Mouse (Mus musculus) inflammation-experienced regulatory T-cells, adult 6 months (primary cell): ENCODE results near the gene Wwtr1. TPM values are rescaled to one million over a fixed set of nuclear protein-coding genes. Genes with fewer than 3 reads are reported as not detected.

Experiments
- ATAC-seq: one replicate; pipeline ENCODE4 v1.8.0; 2017
- polyA plus RNA-seq, 3 experiments: library from polyadenylated mRNA; unstranded; fragments of 100-300 nt; shearing (Covaris generic); gene quantifications; one replicate each; pipeline ENCODE4 v1.2.1; 2017

Gene Wwtr1
- polyA plus RNA-seq, 3 experiments from 2014 or later: 0.13 to 0.19 TPM; not detected in 1

DNA sequence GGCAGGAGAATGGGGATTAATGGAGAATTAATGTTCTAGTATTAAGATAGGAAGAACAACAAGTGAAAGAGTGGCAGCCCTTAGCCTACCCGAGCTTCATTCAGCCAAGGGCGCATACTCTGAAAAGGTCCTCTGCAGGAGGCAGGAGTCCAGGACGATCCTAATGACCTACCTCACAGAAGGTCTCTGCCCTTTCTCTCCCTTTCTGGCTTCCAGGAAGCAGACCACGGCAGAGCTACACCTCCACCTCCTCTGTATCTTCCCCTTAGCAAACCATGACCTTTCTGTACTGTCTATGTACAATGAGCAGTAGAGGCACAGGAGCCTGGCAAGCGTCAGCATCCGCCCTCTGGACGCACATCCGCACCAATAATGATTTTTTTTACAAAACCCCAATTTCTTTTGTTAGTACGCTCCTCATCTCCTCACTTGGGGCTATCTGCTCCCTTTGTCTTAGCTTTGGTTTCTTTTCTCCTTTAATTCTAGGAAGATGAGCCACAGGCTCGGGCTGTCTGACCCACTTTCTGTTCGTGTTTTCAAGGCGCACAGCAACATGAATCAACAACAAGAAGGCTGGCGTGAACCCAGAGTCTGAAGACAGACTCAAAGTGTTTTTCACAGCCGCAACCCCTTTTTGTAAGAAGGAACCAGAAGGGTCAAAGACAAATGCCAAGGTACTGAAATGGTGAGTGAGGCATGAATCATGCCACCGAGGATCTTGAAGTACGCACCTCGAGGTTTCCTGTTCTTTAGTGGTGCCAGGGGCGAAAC, 63.7 kb downstream of the Wwtr1 start:
- no peak for ATAC-seq

DNA sequence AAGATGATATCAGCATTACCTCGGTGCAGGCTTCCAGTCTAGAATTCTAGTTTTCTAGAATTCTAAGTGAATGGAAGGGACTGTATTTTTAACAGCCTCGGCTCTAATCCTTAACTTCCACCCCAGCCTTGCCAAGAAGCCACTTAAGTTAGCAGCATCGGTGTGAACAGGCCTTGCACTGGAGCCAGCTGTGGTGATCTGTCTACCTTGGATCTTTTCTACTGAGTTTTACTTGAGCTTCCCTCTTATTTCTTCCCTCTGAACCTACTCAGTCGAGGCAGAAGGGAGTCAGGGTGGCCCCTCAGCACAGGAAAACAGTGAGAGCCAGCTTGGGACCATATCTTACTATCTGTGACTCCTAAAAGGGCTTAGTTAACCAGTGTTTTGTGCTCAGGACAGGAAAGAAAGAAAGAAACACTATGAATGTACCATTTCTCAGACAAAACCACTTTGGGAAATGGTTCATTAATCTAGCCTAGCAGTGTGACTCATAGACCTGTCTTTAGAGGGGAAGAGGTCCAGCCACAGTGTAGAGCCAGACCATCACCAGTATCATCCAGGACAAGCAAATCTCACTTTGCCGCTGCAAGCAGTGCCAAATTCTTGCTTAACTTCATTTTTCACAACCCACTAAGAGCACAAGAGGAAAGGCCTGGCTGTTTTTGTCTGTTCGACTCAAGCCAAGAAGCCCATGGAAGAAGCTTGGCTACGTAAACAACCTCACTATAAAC, 65.6 kb downstream of the Wwtr1 start:
- ATAC-seq: no peak

DNA sequence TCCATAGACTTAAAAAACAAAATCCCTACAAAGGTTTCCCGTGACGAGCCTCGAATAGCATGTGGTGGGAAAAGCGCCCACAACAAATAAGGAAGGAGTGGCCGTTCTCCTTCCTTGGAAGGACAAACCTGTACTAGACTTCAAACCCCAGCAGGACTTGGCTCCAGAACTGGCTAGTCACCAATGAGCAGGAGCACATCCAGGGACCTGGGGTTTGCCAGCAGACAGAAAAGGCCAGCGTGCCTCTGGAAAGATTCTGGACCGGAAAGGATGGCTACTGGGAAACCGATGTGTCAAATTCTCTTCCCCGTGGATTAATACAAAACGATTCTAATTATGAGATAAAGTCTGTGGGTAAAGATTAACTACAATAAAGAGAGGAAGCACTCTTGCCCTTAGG, 69.7 kb downstream of the Wwtr1 start:
- no peak for ATAC-seq

DNA sequence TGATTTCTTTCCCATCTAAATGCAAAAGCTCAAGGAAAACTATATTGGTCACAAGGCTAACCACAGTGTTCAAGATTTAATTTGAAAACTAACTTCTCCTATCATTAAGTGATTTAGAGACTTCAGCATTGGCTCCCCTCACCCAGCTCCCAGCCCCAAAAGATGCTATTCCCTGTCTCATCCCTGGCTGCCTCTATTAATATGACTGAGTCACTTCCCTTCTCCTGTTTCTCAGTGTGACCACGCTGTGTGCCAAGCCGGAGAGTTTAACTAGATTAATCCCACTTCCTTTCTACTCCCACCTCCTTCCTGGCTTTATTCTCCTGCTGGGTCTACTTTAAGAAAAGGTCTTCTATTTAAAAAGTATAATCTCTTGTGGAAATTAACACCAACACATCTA, 71.0 kb downstream of the Wwtr1 start:
- no peak for ATAC-seq

DNA sequence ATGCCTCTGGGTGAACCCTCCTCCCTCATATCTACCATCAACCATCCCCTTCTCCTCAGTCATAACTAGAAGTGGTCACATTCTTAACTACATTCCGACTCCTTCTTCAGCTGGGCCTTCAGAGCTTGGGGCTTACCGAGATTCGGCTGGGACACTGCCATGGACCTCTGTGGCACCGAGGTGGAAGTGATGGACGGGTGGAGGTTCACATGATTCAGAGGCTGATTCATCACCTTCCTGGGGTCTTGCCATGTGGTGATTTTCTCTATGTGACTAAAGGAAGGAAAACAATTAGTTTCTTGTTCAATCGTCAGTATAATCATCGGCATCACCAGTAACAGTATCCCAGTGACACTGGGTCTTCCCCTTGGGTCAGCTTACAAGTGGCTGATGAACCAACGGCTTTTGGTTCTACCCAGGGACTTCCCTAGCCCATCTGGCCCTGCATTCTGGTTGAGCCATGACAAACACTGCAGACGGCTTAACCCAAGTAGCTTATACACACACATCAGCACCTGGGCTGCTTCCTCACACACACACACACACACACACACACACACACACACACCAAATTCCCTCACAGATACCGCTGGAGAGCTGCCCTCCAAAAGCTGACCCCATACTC, 74.0 kb downstream of the Wwtr1 start:
- ATAC-seq: no peak

DNA sequence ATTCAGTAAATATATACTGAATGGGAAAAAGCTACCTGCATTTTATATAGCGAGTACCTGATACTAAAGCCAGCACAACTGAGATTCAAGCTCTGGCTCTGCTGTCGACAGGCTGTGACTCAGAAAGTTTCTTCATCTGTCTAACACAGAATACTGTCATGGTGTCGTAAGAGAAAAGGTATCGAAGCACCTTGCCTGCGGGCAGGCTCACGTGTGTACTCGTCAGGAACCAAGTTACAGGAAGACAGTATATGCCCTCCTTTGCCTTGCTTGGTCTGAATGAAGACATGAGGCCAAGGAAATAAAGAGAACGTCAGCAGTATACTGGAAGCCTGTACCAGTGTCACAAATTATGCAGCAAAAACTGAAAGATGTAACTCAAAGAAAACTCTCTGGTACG, 74.9 kb downstream of the Wwtr1 start:
- ATAC-seq: no peak

DNA sequence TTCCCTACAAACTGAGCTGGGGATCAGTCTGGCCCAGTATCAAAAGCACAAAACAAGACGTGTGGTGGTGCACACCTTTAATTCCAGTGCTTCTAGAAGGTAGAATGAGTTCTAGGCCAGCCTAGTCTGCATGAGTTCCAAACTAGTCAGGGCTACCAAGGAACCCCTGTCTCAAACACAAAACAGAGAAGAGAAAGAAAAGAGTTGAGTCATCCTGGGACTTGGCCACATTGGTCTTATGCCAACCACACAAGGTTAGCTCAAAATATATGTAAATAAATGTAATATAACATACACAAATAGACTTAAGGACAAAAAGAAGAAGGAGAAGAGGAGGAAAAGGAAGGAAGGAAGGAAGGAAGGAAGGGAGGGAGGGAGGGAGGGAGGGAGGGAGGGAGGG, 77.9 kb downstream of the Wwtr1 start:
- no peak for ATAC-seq

DNA sequence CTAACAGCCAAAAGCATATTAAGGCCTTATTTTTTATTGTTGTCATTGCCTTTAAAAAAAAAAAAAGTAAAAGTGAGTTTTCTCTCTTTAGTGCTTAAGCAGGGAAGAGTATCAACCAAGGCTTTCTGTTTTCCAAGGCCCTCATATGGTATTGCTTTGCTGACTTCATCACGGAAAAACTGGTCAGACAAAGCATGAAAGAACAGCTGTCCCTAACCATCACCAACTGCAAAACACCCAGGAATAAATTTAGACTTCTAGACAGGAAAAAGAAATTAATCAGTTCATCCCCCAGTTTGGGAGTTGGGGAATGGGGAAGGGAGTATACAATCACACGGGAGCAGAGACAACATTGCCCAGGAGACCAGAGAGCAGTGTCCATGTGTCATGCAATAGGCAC, 79.3 kb downstream of the Wwtr1 start:
- no peak for ATAC-seq

DNA sequence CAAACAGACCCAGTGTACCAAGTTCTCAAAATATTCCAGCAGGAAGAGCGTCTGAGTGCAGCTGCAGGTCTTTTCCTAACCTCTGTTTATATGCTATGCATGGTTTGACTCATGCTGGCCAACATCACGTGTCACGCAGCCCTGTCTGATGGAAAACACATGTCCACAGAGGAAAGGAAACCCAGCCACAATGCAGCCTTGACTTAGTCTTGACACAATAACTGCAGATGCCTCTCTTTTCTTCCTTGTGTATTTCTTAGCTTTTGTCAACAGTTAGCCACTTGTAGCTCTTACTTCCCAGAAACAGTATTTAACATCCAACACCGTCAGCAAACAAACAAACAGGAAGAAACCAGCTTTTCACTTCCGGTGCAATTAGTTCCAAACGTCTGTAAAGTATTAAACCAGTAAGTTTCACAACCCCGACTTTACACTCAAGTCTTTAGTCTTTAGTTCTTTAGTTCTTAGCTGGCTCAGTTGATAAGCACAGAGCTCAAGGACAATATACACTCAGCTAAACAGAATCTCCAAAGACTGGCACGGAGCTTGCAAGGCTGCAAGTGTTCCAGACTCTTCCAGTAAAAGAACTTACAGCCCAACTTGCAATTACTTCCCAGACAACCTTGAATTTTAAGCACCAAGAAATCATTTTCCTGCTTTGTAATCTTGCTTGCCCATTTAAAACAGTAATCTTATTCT, 88.1 kb downstream of the Wwtr1 start:
- no peak for ATAC-seq

DNA sequence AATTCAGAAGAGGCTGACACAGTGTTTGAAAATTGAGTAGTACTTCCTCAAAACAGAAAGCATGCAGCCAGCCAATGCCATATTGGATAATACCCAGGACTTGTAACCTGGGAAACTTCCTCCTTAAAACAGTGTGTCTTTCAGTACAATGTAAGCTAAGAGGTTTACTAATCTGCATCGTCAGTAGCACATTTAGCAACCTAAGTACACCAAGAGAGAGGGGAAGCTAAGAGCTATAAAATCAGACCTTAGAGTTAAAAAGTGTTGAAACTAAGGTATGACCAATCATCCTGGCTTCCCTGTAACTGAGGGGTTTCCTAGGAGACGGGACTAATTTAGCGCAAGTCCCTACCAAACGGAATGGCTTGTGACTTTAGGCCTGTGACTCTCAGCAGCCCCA, 89.6 kb downstream of the Wwtr1 start:
- no peak for ATAC-seq

DNA sequence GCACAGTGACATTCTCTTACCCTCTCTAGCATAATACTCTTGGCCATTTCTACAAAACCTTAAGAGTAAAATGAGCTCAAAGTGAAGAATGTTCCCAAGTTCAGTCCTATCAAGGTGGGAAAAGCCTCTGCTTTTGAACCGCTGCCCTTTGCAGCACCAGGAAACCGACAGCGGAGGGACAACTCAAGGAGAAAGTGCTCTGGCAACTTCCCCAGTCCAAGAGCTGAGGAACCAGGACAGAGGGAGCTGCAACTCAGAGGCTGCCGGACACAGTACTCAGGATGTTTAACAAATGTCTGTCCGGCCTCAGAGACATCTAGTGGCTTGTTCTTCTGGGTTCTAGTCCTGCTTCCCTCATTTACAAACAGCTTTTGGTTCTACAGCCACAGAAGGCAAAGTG, 93.7 kb downstream of the Wwtr1 start:
- ATAC-seq: no peak

DNA sequence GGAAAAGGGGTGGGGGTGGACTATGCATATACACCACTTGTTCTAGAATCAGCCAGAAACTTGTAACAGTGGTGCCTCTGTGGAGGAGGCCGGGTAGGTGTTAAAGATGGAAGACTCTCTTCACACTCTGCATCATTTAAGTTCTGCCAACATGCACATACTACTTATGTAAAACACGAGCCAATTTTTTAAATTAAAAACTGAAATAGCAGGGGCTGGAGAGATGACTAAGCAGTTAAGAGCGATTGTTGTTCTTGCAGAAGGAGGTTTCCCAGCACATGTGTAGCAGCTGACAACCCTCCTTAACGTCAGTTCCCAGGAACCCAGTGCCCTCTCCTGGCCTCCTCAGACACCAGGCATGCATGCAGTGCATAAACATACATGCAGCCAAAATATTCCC, 95.1 kb downstream of the Wwtr1 start:
- no peak for ATAC-seq

DNA sequence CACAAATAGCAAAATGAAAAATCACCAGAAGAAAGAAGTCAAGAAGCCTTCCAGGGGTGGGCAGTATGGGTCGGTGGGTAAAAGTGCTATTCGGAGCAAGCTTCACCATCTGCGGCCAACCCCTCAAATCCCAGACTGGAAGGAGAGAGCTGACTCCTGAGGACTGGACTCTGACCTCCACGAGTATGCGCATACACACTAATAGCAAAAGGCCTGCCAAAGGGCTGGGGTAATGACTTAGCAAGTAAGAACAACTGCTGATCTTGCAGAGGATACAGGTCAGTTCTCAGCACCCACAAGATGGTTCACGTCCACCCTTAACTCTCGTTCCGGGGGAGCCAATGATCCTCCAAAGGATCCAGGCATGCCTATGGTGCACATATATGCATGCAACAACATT, 101.3 kb downstream of the Wwtr1 start:
- no peak for ATAC-seq

DNA sequence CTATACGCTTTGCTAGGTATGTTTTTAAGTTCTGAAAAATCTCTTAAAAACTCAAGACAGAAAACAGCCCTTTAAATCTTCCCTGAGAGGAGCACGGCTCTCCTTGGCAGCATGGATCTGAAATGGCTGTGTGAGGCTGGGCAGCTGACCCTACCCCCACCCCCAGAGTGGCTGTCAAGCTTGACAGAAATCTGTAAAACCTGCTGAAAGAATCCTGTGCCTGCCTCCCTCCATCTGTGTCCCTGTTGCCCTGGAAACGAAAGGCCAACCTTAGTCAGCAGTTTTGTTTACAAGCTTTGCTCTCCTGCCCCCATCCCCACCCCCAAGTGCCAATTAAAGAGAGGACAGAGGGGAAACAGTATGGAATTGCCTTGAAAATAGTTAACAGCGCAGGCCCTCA, 103.3 kb downstream of the Wwtr1 start:
- no peak for ATAC-seq

DNA sequence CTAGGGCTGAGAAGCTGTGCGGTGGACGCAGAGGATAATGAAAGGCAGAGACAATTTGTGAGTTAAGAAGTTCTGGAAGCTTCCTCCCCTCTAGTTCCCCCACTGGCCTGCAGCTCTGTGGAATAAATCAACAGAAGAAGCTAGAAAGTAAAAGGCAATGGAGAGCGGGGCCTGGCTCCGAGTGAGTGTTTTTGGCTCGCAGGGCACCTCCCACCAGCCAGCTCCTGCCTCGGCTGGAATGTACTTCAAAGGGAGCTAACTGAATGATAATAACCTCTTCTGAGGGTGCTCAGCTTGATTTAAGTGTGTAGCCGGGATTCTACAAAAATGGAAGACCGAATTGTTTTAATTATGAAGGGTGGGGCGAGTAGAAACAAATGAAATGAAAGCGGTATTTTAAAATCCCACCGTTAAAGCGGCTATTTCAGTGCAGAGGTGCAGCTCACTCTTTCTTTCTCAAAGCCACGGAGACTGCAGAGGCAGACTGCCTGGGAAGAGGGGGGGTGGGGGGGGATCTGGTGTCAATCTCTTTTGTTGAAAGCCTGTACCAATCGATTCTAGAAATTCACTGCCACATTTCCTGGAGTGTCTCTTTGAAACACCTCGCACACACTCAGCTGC, 104.6 kb downstream of the Wwtr1 start:
- no peak for ATAC-seq

DNA sequence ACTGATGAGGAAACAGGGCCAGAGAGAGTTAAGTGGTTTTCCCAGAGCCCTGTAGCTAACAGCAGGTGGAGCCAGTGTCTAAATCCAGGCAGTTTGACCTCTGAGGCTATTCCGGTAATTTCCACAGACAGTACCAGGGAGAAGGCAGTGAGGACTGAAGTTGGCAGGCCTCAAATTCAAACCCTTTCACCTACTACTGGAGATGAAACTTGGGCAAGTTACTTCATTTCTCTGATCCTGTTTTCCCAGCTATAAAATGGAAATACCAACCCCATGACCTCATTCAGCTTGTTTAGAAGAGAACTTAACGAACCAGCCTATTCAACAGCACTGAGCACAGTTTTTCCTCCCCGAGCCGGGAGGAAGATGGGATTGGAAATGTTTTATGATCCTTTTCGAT, 105.4 kb downstream of the Wwtr1 start:
- no peak for ATAC-seq

DNA sequence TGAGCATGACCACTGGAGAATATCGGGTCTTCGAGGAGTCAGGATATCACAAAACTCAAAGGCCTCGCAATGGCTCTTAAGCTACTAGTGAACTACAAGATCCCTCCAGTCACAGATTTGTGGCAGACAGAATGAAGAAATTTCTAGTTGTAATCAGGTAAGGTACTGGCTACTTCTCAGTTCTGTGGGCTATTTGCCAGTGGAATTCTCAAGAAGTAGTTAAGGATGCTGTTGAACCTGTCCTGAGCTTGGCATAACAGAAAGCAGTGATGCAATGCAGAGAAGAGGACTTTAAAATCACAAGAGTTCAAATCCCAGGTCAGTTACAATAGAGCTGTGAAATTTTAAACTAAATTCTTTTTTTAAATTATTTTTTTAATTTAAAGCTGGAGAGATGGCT, 106.4 kb downstream of the Wwtr1 start:
- no peak for ATAC-seq

DNA sequence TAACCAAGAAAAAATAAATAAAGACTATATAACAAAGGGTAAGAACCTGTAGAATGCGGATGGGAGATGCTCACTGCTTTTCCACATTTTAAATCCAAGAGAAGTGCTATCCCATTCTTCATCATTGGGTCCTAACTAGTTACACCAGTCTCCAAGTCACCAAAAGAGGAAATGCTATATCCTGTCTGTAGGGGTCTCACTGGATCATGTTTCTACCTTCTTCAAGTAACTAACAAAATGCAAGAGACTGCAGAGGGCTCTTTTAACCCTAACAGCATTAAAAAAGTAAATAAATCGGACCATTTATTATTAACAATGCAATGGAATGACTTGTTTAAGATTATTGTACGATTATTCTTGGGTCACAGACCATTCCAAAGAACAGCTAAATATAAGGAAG, 109.4 kb downstream of the Wwtr1 start:
- no peak for ATAC-seq

DNA sequence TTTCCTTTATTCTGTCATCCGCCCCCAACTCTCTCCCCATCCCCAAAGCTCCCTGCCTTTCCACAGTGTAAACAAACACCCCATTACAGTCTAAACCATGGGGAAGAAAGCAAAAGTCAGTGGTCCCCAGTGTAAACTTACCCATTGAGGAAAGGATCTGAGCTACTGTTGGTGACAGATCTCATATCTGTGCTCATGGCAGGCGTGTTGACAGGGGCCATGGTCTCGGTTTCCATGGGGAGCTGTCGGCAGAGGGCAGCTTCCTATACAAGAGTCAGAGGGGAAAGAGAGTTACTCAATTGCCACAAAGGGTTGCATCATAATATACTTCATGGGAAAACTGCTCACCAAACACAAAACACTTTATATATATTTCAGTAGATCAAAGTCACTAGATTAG, 112.4 kb downstream of the Wwtr1 start:
- no peak for ATAC-seq

DNA sequence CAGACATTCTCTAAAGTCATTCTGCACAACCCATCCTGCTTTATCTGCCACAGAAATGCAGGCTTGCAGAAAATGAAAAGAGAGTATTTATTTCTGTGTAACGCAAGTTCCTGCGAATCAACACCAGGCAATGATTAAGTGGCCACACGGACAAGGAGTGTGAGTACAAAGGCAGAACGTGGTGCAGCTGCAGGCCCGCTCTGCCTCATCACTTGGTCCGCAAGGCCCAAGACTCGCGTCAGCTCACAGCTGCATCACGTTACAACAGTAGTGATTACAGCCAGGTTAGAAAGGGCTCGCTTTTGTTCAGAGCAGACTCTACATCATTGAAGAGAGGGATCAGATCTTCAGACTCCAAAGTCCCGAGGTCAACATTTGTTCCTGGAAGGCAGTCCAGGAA, 117.1 kb downstream of the Wwtr1 start:
- ATAC-seq: no peak

DNA sequence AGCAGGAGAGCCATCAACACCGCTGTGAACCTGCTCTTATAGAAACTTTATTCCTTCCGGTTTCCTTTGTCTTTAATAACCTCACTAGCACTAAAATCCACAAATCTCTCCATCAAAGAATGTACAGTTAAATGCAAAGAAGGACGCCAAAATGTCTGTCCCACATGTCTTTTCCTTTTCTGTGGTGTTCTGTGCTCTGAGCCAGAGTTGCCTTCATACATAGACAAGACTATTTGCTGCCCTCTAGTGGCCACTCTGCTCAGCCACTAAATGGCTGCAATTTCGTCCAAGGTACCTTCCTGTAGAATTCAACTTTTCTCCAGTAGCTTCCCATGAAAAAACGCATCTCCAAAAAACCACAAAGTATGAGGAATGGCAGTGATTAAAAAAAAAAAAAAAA, 127.3 kb downstream of the Wwtr1 start:
- no peak for ATAC-seq

DNA sequence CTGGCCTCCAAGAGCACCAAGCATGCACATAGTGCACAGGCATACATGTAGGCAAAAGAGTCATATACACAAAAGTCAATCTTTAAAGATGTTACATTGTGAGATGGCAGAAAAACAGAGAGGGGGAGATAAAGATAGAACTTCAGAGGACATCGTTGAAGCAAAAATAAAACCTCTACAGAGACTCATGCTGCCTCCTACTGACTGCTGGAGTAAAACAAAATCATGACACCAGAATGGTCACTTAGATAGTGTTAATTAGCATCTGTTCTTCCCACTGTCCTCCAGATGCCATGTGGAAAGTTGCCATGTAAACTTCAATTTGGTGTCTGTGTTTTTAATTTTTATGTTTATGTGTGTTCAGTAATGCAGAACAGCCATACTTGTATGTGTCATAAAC, 127.8 kb downstream of the Wwtr1 start:
- ATAC-seq: no peak

DNA sequence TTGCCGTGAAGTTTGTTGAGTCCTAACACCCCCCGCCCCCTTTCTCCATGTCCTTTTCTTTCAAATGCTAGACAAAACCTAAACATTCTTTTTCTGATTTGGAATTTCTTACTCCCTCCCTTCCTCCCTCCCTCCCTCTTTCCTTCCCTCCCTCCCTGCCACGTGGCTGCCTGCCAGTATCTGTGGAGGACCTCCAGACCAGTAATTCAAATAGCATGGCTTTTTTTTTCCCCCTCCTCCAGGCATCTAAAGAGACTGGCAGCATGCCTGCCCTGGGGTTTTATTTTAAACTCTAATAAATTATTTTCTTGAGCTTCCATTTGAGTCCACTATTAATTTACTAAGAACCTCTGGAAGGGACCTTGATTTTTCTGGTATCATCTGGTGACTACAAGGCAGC, 130.0 kb downstream of the Wwtr1 start:
- no peak for ATAC-seq
